Mouse (Mus musculus) midbrain, embryonic 11.5 days (tissue): ENCODE measurements at regions not wholly inside any gene's neighbourhood (a gene's known extent, or its start where the extent isn't known, plus 50 kb on each side); places are given as distances from the start of the nearest gene placed in this dataset.

Source experiments
- ATAC-seq: fragments of 200-750 bp; cut with Nextera tagmentation; 2 replicates; pipeline ENCODE4 v1.8.0; 2017; ENCODE audit warnings: moderate TSS enrichment, moderate library complexity; ENCODE audit not compliant: low FRiP score
- DNase-seq: peaks from one replicate; pipeline ENCODE4 v3.0.0; 2015; ENCODE audit warnings: low spot score; ENCODE audit errors: missing footprints
- H3K27ac ChIP-seq: fragments of 300-500 bp; sonication (generic); 2 replicates; pipeline ENCODE4 v1.5.1; 2014; ENCODE audit warnings: low read depth, low read length
- H3K27me3 ChIP-seq: fragments of 300-500 bp; sonication (generic); 2 replicates; pipeline ENCODE4 v1.6.1; 2014; ENCODE audit warnings: mild to moderate bottlenecking, low read length, moderate library complexity, mixed read lengths; ENCODE audit not compliant: control insufficient read depth, insufficient read depth
- H3K36me3 ChIP-seq: fragments of 300-500 bp; sonication (generic); 2 replicates; pipeline ENCODE4 v1.6.1; 2014; ENCODE audit warnings: mild to moderate bottlenecking, low read length, moderate library complexity, mixed read lengths; ENCODE audit not compliant: control insufficient read depth, insufficient read depth
- H3K4me1 ChIP-seq: fragments of 300-500 bp; sonication (generic); 2 replicates; pipeline ENCODE4 v1.6.1; 2014; ENCODE audit warnings: low read length; ENCODE audit not compliant: control insufficient read depth, insufficient read depth
- H3K4me2 ChIP-seq: fragments of 300-500 bp; sonication (generic); 2 replicates; pipeline ENCODE4 v1.6.1; 2014; ENCODE audit warnings: mild to moderate bottlenecking, moderate library complexity
- H3K4me3 ChIP-seq: fragments of 300-500 bp; sonication (generic); 2 replicates; pipeline ENCODE4 v1.5.1; 2014; ENCODE audit warnings: low read depth, low read length
- H3K9ac ChIP-seq: fragments of 300-500 bp; sonication (generic); 2 replicates; pipeline ENCODE4 v1.6.1; 2014; ENCODE audit warnings: low read length
- H3K9me3 ChIP-seq: fragments of 300-500 bp; sonication (generic); 2 replicates; pipeline ENCODE4 v1.6.1; 2016; ENCODE audit warnings: low read length; ENCODE audit not compliant: control insufficient read depth
- WGBS: fragments of 180-500 bp; shearing (Covaris S2); extraction: QIAGEN DNeasy Blood & Tissue Kit; methylation state at CpG from one replicate; pipeline ENCODE4 v1.1.7; 2014; 5-methylcytosine and 5-hydroxymethylcytosine counted together

DNA sequence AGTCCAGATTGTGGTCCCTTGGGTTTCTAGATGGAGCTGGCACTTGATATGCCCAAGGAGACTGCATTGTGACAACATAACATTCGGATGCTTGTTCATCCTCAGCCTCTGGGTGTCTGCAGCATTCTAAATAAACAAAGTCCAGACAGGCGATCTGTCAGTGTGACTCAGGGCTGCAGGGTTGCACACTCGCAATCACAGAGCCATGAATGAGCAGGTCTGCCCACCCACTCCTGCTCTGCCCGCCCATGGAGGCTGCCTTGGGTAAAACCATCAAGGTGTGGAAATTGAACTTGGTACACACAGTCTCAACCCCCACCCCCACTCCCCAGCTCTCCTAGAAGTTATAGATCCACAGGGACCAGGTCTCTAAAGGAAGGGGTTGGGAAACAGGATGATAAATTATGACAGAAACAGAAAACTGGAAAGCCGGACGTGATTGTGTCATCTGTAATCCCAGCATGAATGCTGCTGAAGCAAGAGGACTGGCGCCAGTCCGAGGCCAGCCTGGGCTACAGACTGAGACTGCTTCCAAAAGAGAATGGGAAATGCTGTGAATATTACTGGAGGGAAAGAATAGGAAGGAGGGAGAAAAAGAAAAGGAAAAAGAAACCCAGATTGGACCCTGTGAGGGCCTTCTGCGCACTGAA lies 84.3 kb upstream of the Habp2 start:
- H3K4me3 ChIP-seq: no peak overlapping the region
- H3K9ac ChIP-seq: no peak overlapping the region
- H3K4me1 ChIP-seq: no peaks in the 10 kb centered on the region
- no peak overlapping the region for H3K4me2 ChIP-seq
- no peak overlapping the region for H3K27ac ChIP-seq
- H3K27me3 ChIP-seq: no peaks in the 10 kb centered on the region
- H3K36me3 ChIP-seq: no peaks in the 10 kb centered on the region
- DNase-seq (peak; percentile 73), ATAC-seq (no peak)
- no peaks in the 10 kb centered on the region for H3K9me3 ChIP-seq
- WGBS: 82% methylated on average over 9 of the region's 9 CpGs

DNA sequence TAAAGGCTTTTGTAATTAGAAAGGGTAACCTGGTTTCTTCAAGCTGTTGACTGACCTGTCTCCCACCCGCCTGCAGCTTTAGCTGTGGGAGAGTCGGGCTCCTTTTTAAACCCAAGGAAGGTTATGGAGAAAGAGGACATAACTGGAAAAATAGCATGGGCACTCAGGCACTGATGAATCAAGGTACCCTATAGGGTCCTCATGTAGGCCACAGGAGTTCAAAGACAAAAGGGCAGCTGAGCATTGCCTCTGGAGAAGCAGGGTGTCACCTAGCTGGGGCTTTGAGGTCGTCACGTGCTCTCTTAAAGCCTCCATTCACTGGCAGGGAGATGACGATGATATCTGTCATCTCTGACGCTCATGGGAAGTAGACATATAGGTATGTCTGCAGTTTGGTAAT lies 68.4 kb upstream of the Habp2 start:
- 86% methylated on average over 6 of the region's 6 CpGs for WGBS
- ATAC-seq: no peak

DNA sequence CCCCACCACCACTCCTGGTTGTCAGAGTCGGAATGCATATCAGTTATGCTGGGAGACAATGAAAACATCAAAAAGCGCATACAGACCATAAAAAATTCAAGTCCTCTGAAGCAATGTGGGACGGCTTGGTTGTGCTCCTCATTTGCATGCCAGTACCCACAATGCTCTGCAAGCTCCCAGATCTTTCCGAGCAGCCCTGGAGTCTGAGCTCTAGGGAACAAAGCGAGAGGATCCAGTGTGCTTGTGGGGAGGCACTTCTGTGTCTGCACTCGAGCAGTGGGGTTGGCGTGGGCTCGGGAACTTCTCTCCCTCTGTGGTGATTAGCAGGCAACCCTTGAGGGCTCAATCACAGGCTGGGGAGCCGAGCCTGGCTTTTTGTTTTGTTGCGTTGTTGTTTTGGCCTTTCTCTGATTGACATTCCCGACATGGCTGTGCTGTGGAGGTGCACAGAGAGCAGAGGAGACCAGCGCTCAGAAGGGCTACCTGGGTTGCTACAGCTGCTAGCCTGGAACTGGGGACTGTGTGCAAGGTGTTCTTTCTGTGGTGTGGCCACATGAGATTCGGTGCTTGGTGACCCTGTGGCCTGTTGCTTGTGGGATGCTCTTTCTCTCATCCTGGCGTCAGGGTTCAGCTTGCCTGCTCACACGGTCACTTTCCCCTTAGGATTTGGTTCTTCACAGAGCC lies 66.1 kb upstream of the Habp2 start:
- H3K36me3 ChIP-seq: no peaks in the 10 kb centered on the region
- DNase-seq: peak; percentile 84
- peak overlapping the region; percentile 39; the same call in 1 of the 2 replicates for H3K9ac ChIP-seq
- ATAC-seq: no peak
- H3K27me3 ChIP-seq: no peaks in the 10 kb centered on the region
- no peak overlapping the region for H3K4me3 ChIP-seq
- no peak overlapping the region for H3K27ac ChIP-seq
- WGBS: 58% methylated on average over 15 of the region's 15 CpGs
- no peaks in the 10 kb centered on the region for H3K9me3 ChIP-seq
- no peak overlapping the region for H3K4me2 ChIP-seq
- H3K4me1 ChIP-seq: peaks cover 4% of the 10 kb centered on the region

More for the DNA sequence above, 68.4 kb upstream of the Habp2 start:
- Histone ChIP-seq H3K4me3 (no peak overlapping the region), H3K27ac (no peak overlapping the region), H3K4me2 (no peak overlapping the region), H3K9me3 (no peaks in the 10 kb centered on the region), H3K27me3 (no peaks in the 10 kb centered on the region), H3K9ac (no peak overlapping the region), H3K36me3 (no peaks in the 10 kb centered on the region), H3K4me1 (peaks cover 4% of the 10 kb centered on the region)
- peak; percentile 68 for DNase-seq

DNA sequence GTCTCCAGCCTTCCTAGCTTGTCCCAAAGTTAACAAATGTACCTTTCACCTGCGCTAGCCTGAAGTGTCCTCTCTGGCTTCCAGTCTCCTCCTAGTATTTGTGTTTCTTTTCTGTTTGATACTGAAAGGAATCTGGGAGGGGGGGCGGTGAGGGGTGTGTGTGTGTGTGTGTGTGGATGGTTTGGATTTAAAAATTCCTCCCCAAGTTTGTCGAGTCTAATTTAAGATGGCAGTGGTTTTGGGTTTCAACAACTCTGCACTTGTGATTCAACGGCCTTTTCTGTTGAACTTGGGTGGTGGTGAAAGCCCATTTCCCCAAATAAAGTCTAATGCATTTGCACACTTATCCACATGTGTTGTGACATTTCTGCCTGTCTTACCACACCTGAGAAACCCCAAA lies 64.4 kb upstream of the Habp2 start:
- no peaks in the 10 kb centered on the region for H3K36me3 ChIP-seq
- no peak overlapping the region for H3K4me3 ChIP-seq
- no peaks in the 10 kb centered on the region for H3K27me3 ChIP-seq
- no peak overlapping the region for H3K27ac ChIP-seq
- peak; percentile 28 for DNase-seq
- H3K9me3 ChIP-seq: no peaks in the 10 kb centered on the region
- peaks cover 4% of the 10 kb centered on the region for H3K4me1 ChIP-seq
- 79% methylated on average over 4 of the region's 4 CpGs for WGBS
- H3K4me2 ChIP-seq: no peak overlapping the region
- no peak for ATAC-seq
- no peak overlapping the region for H3K9ac ChIP-seq

DNA sequence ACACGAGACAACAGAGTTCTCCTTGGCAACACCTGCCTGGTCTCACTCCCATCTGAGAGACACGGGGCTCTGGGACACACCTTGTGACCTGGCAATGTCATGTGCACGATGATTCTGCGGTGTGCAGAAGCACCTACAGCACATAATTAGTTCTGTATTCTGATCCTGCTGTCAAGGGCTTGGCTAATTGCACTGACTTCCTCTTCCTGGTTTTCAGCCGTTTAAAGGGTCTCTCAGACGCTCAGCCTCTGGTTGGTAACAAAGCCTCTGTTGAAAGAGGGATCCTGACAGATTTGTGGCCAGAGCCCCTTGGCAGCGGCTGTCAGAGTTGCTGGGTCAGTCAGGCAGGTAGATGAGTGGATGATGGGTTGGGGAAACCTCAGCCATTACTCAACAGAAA lies 61.9 kb upstream of the Habp2 start:
- Histone ChIP-seq H3K4me1 (peaks cover 4% of the 10 kb centered on the region), H3K9ac (no peak overlapping the region), H3K27ac (no peak overlapping the region), H3K36me3 (no peaks in the 10 kb centered on the region), H3K27me3 (no peaks in the 10 kb centered on the region), H3K9me3 (no peaks in the 10 kb centered on the region), H3K4me2 (no peak overlapping the region), H3K4me3 (no peak overlapping the region)
- 74% methylated on average over 7 of the region's 7 CpGs for WGBS
- DNase-seq: peak; percentile 59
- ATAC-seq: no peak

DNA sequence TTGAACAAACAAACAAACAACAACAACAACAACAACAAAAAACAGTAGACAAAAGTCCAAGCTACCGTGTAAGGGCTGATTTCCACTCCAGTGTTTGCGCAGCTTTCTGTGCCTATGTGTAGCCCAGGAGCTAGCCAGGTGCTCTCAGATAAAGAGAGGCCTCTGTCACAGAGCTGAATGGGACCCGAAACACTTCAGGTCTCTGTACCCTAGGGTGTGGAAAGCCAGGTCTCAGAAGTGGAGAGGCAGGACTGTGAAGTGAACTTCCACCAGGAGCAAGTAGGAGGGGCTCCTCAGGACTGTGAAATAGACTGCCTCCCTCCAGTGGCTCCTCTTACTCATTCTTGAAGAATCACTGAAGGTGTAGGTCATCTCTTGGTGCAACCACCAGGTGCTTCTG lies 61.4 kb upstream of the Habp2 start:
- Histone ChIP-seq H3K27me3 (no peaks in the 10 kb centered on the region), H3K4me2 (no peak overlapping the region), H3K9me3 (no peaks in the 10 kb centered on the region), H3K4me1 (peaks cover 4% of the 10 kb centered on the region), H3K4me3 (no peak overlapping the region), H3K36me3 (no peaks in the 10 kb centered on the region), H3K9ac (no peak overlapping the region), H3K27ac (no peak overlapping the region)
- no peak for ATAC-seq
- no peak for DNase-seq
- 87% methylated on average over 3 of the region's 3 CpGs for WGBS

DNA sequence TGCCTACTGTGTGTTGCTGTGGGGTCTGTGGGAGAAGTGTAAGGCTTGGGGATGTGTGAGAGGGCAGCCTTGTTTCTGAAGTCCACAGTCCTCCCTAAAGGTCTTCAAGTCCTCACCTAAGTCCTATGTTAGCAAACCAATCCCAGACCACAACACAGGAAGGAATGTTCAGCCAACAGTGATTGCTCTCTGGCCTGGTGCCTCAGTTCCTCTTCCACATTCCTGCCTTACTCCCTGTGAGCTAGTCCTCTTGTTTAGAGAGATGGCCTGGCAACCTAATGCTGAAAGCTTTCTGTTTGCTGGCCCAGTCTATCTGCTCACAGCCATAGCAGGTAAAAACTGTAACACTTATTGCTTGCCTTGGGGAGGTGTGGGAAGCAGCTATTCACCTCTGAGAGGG lies 58.4 kb upstream of the Habp2 start:
- DNase-seq (peak; percentile 45), ATAC-seq (no peak)
- H3K4me3 ChIP-seq: no peak overlapping the region
- H3K9me3 ChIP-seq: peaks cover 4% of the 10 kb centered on the region; the same call in 1 of the 2 replicates
- no peak overlapping the region for H3K4me2 ChIP-seq
- no peak overlapping the region for H3K27ac ChIP-seq
- no peaks in the 10 kb centered on the region for H3K27me3 ChIP-seq
- no peaks in the 10 kb centered on the region for H3K36me3 ChIP-seq
- no peak overlapping the region for H3K9ac ChIP-seq
- H3K4me1 ChIP-seq: no peaks in the 10 kb centered on the region

DNA sequence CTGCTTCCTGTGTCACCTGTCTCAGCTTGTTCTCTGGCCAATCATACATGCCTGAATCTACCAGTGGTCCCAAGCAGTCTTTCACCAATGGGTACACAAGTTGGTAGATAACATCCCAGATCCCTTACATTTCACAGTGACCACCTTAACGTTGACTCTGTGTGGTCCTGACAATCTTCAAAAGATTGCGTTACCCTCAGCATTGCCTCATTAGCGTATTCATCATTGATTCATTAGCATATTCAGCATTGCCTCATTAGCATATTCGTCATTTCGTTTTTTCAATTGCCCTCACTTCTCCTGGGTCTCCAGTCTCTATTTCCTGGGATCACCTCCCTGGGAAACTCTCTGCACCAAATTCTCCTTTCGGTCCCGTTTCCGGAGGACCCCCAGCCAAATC lies 55.5 kb upstream of the Habp2 start:
- Histone ChIP-seq H3K27ac (no peak overlapping the region), H3K27me3 (no peaks in the 10 kb centered on the region), H3K4me2 (no peak overlapping the region), H3K9me3 (peaks cover 4% of the 10 kb centered on the region; the same call in 1 of the 2 replicates), H3K9ac (no peak overlapping the region), H3K36me3 (no peaks in the 10 kb centered on the region), H3K4me3 (no peak overlapping the region), H3K4me1 (no peaks in the 10 kb centered on the region)
- DNase-seq: no peak
- WGBS: 79% methylated on average over 8 of the region's 8 CpGs
- ATAC-seq: no peak

DNA sequence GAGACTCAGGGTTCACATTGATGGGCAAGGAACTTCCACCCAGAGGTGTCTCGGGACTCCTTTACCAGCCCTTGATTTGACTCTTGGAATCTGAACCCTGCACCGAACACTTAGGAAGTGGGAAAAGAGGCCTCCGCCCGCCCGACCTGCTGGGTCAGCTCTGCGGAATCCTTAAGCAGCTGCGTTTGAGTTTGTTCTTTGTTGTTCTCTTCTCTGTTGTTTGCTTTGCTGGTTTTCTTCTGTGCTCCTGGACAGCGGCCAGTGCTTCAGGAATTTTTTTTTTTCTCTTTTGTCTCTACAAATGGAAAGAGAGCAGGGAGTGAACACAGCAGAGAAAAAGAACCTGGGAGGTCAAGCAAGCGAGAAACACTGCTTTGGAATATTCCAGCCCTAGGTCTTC lies 55.1 kb upstream of the Habp2 start:
- Histone ChIP-seq H3K9ac (no peak overlapping the region), H3K4me3 (no peak overlapping the region), H3K27me3 (no peaks in the 10 kb centered on the region), H3K4me1 (no peaks in the 10 kb centered on the region), H3K9me3 (peaks cover 4% of the 10 kb centered on the region; the same call in 1 of the 2 replicates), H3K4me2 (no peak overlapping the region), H3K27ac (no peak overlapping the region), H3K36me3 (no peaks in the 10 kb centered on the region)
- DNase-seq (peak; percentile 86), ATAC-seq (no peak)
- WGBS: 50% methylated on average over 9 of the region's 9 CpGs
